Comparison of ENCODE assay signal across 8 mouse cellular contexts in the genomic region with DNA sequence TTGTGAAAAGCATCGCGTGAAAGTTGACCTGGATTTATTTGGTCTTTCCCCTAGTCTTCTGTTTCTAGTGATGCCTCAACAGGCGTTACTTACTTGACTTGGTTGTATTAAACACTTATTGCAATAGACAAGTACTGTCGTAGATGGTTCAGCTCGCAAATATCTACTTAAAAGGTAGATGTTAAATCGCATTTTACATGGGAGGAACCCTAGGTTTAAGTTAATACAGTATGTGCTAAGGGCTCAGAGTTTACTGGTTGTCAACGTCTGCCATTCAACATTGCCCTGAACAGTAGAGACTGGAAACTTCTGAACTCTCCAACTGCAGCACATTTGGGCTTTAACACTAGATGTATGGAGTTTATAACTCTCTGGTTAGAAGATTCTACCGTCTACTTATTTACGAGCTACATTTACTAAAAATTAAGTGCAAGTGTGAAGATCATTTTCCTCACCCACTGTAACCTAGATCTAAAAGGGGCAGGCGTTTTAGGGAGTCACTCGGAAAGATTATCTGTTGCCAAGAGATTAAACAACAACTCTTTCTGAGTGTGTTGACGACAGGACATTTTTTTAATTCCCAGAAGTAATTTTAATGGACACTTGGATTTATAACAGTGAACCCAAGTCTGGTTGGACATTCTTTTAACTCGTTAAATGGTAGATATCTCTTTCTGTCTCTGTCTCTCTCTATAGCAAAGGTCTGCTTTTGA. TPM values are rescaled to one million over a fixed set of nuclear protein-coding genes. Genes with fewer than 3 reads are reported as not detected.
DNase-seq lines count a peak whose midpoint lies in the region; ATAC-seq and TF ChIP-seq lines count a peak whose summit lies in the region.

No protein-coding gene starts in this region.

- no peak; the same call in 1 of the 2 replicates for ATAC-seq in forebrain, embryonic 14.5 days
- ATAC-seq in liver, embryonic 14.5 days (ENCODE audit: insufficient read depth), result peak; percentile 20; the same call in 1 of the 2 replicates

- TF ChIP-seq POLR2A in ES-Bruce4 (IDR thresholded peaks at IDR 0.05; ENCODE audit: insufficient read depth, low read length), result no peak

- H3K4me1 ChIP-seq in ES-Bruce4 (ENCODE audit: control insufficient read depth, insufficient read depth, low read length), result no peaks in the 10 kb centered on the region
- H3K4me1 ChIP-seq in forebrain, embryonic 14.5 days (ENCODE audit: control insufficient read depth, insufficient read depth, low read length), result peaks cover 16% of the 10 kb centered on the region
- peaks cover 2 to 3% of the 10 kb centered on the region in 2 experiments; a peak in 3 of 4 replicates for H3K4me1 ChIP-seq in liver, embryonic 14.5 days (replicated peaks; ENCODE audit: control insufficient read depth in 2 of 2, insufficient read depth in 2 of 2, low read length in 1 of 2)

- no peak for TF ChIP-seq EP300 in ES-Bruce4 (IDR thresholded peaks at IDR 0.05; ENCODE audit: insufficient read depth, low read depth, low read length)
- TF ChIP-seq EP300 in liver, embryonic 14.5 days (IDR thresholded peaks at IDR 0.05; ENCODE audit: low read depth), result peak; percentile 43; the same call in 1 of the 2 replicates

- H3K36me3 ChIP-seq in ES-Bruce4 (ENCODE audit: control insufficient read depth, insufficient read depth, low read length, poor library complexity, severe bottlenecking), result peaks cover 2% of the 10 kb centered on the region
- peaks cover 25% of the 10 kb centered on the region for H3K36me3 ChIP-seq in forebrain, embryonic 14.5 days (ENCODE audit: control insufficient read depth, insufficient read depth, low read length)
- peaks cover 6% of the 10 kb centered on the region for H3K36me3 ChIP-seq in liver, embryonic 14.5 days (replicated peaks; ENCODE audit: control insufficient read depth, insufficient read depth, low read depth)

- no peaks in the 10 kb centered on the region for H3K27me3 ChIP-seq in ES-Bruce4 (ENCODE audit: control insufficient read depth, insufficient read depth, low read length, poor library complexity, severe bottlenecking)
- H3K27me3 ChIP-seq in forebrain, embryonic 14.5 days (replicated peaks; ENCODE audit: control insufficient read depth, insufficient read depth, low read length), result no peaks in the 10 kb centered on the region
- no peaks in the 10 kb centered on the region for H3K27me3 ChIP-seq in liver, embryonic 14.5 days (ENCODE audit: control insufficient read depth, insufficient read depth, low read length)

- WGBS in forebrain, embryonic 14.5 days, result 21% methylated on average over 13 of the region's 13 CpGs
- 6% methylated on average over 13 of the region's 13 CpGs for WGBS in liver, embryonic 14.5 days (ENCODE audit: insufficient replicate concordance)

- H3K27ac ChIP-seq in gastrocnemius, adult 2 months, result peak overlapping the region; percentile 92
- peak overlapping the region; percentile 32; the same call in 1 of the 2 replicates for H3K27ac ChIP-seq in ES-Bruce4 (ENCODE audit: insufficient read depth, low read length)
- no peak overlapping the region for H3K27ac ChIP-seq in forebrain, embryonic 14.5 days (ENCODE audit: low read depth, low read length)
- peak overlapping the region; percentile 78 for H3K27ac ChIP-seq in liver, embryonic 14.5 days

- H3K4me2 ChIP-seq in forebrain, embryonic 14.5 days (ENCODE audit: low read length), result peak overlapping the region; percentile 57
- H3K4me2 ChIP-seq in liver, embryonic 14.5 days (ENCODE audit: low read depth), result peak overlapping the region; percentile 74

- H3K9me3 ChIP-seq in ES-Bruce4 (replicated peaks; ENCODE audit: control insufficient read depth, insufficient read depth, low read length, poor library complexity, severe bottlenecking), result no peaks in the 10 kb centered on the region
- no peaks in the 10 kb centered on the region for H3K9me3 ChIP-seq in forebrain, embryonic 14.5 days (replicated peaks; ENCODE audit: control insufficient read depth, low read length)
- H3K9me3 ChIP-seq in liver, embryonic 14.5 days (ENCODE audit: control insufficient read depth, low read length), result no peaks in the 10 kb centered on the region

- no peak for TF ChIP-seq CTCF in gastrocnemius, adult 2 months (IDR thresholded peaks at IDR 0.05)
- TF ChIP-seq CTCF in ES-Bruce4 (IDR thresholded peaks at IDR 0.05; ENCODE audit: low read depth, low read length), result no peak
- no peak for TF ChIP-seq CTCF in liver, embryonic 14.5 days (IDR thresholded peaks at IDR 0.05; ENCODE audit: low read depth)

- peak overlapping the region; percentile 70 for H3K9ac ChIP-seq in ES-Bruce4 (ENCODE audit: low read depth, poor library complexity, severe bottlenecking)
- H3K9ac ChIP-seq in forebrain, embryonic 14.5 days (ENCODE audit: low read length), result peak overlapping the region; percentile 89
- H3K9ac ChIP-seq in liver, embryonic 14.5 days (replicated peaks), result peak overlapping the region; percentile 87

- no peak for DNase-seq in gastrocnemius, adult 2 months
- DNase-seq in gastrocnemius, adult 8-10 months (ENCODE audit: low spot score in 2 of 2), result no peak
- peak; percentile 8 for DNase-seq in forebrain, embryonic 14.5 days (ENCODE audit: low spot score)
- DNase-seq in liver, embryonic 14.5 days (ENCODE audit: low read depth in 3 of 3, low spot score in 3 of 3), result peak; percentile 53 to 67 (median 56)
- no peak for DNase-seq in right cerebral cortex, postnatal 4 days
- DNase-seq in cerebellum, adult 11 months, result no peak
- no peak for DNase-seq in adrenal gland, postnatal 10 days

- H3K4me3 ChIP-seq in gastrocnemius, adult 2 months, result peak overlapping the region; percentile 85
- peak overlapping the region; percentile 92 for H3K4me3 ChIP-seq in ES-Bruce4 (ENCODE audit: low read depth, low read length)
- H3K4me3 ChIP-seq in forebrain, embryonic 14.5 days (ENCODE audit: low read depth, low read length), result peak overlapping the region; percentile 84
- peak overlapping the region; percentile 84 to 88 for H3K4me3 ChIP-seq in liver, embryonic 14.5 days (ENCODE audit: insufficient read depth in 1 of 2, low read depth in 2 of 2, low read length in 2 of 2)

- intact Hi-C loops in gastrocnemius, adult 2 months (cut with DNase I), result loop anchor here (5.0 kb wide), 1 partner anchor 48 kb away; a partner anchor contains a TSS

RNA-seq across cellular contexts. Expression of a gene that starts 0.7 kb away (rescaled TPM):
- 10 to 100 TPM; 23.6 to 26.2 TPM for total RNA-seq in gastrocnemius, adult 2 months (2021)
- total RNA-seq in gastrocnemius, adult 8-10 months (2022), result 10 to 100 TPM; 27.1 to 29.6 (median 28.0) TPM
- 22.8 and 26.8 TPM in 2 replicates for polyA plus RNA-seq in ES-Bruce4 (2011; ENCODE audit: insufficient read depth, insufficient read length, low read depth, missing spikeins)
- 39.9 and 46.6 TPM in 2 replicates for polyA plus RNA-seq in forebrain, embryonic 14.5 days (2014; fragmentation: Nextera tagmentation; extraction: Ambion mirVana)
- 3.2 and 5.1 TPM in 2 replicates for polyA plus RNA-seq in liver, embryonic 14.5 days (2012; rRNA removed)
- 10.0 and 10.4 TPM in 2 replicates for polyA plus RNA-seq in liver, embryonic 14.5 days (2014; fragmentation: Nextera tagmentation; extraction: Ambion mirVana)
- total RNA-seq in adrenal gland, postnatal 10 days (2021), result 10 to 100 TPM; 19.2 to 20.3 TPM

RNA-seq across cellular contexts. Expression of a gene that starts 1.1 kb away (rescaled TPM):
- 10 to 100 TPM; 31.0 to 34.1 TPM for total RNA-seq in gastrocnemius, adult 2 months (2021)
- total RNA-seq in gastrocnemius, adult 8-10 months (2022), result 10 to 100 TPM; 32.3 to 36.0 (median 34.4) TPM
- 66.0 and 79.0 TPM in 2 replicates for polyA plus RNA-seq in ES-Bruce4 (2011; ENCODE audit: insufficient read depth, insufficient read length, low read depth, missing spikeins)
- polyA plus RNA-seq in forebrain, embryonic 14.5 days (2014; fragmentation: Nextera tagmentation; extraction: Ambion mirVana), result 65.7 and 68.0 TPM in 2 replicates
- polyA plus RNA-seq in liver, embryonic 14.5 days (2012; rRNA removed), result 4.6 and 7.3 TPM in 2 replicates
- polyA plus RNA-seq in liver, embryonic 14.5 days (2014; fragmentation: Nextera tagmentation; extraction: Ambion mirVana), result 22.0 and 23.1 TPM in 2 replicates
- total RNA-seq in adrenal gland, postnatal 10 days (2021), result 10 to 100 TPM; 47.1 to 51.4 TPM

RNA-seq across cellular contexts. Expression of a gene that starts 49.1 kb away (rescaled TPM):
- total RNA-seq in gastrocnemius, adult 2 months (2021), result under 1 TPM in 1 of 2 experiments, not detected in 1; 0.41 TPM
- total RNA-seq in gastrocnemius, adult 8-10 months (2022), result under 1 TPM in 3 of 4 experiments, not detected in 1; 0.19 to 0.43 (median 0.34) TPM
- 42.2 and 44.0 TPM in 2 replicates for polyA plus RNA-seq in ES-Bruce4 (2011; ENCODE audit: insufficient read depth, insufficient read length, low read depth, missing spikeins)
- 27.9 and 33.1 TPM in 2 replicates for polyA plus RNA-seq in forebrain, embryonic 14.5 days (2014; fragmentation: Nextera tagmentation; extraction: Ambion mirVana)
- polyA plus RNA-seq in liver, embryonic 14.5 days (2012; rRNA removed), result 23.0 and 33.2 TPM in 2 replicates
- 89.3 and 95.0 TPM in 2 replicates for polyA plus RNA-seq in liver, embryonic 14.5 days (2014; fragmentation: Nextera tagmentation; extraction: Ambion mirVana)
- 1 to 10 TPM; 6.7 to 7.7 TPM for total RNA-seq in adrenal gland, postnatal 10 days (2021)

RNA-seq across cellular contexts. Expression of a gene that starts 49.3 kb away (rescaled TPM):
- 1 to 10 TPM; 7.5 to 8.1 TPM for total RNA-seq in gastrocnemius, adult 2 months (2021)
- 1 to 10 TPM; 6.3 to 7.5 (median 7.0) TPM for total RNA-seq in gastrocnemius, adult 8-10 months (2022)
- 54.8 and 57.4 TPM in 2 replicates for polyA plus RNA-seq in ES-Bruce4 (2011; ENCODE audit: insufficient read depth, insufficient read length, low read depth, missing spikeins)
- polyA plus RNA-seq in forebrain, embryonic 14.5 days (2014; fragmentation: Nextera tagmentation; extraction: Ambion mirVana), result 7.8 and 9.0 TPM in 2 replicates
- 4.8 and 7.6 TPM in 2 replicates for polyA plus RNA-seq in liver, embryonic 14.5 days (2012; rRNA removed)
- polyA plus RNA-seq in liver, embryonic 14.5 days (2014; fragmentation: Nextera tagmentation; extraction: Ambion mirVana), result 8.5 and 8.9 TPM in 2 replicates
- 10 to 100 TPM; 15.0 to 18.3 TPM for total RNA-seq in adrenal gland, postnatal 10 days (2021)

Comparison
In these comparisons a context has a peak if more than half of its experiments do, and no peak if none do; other contexts are left out.
1. DNase-seq: peak in forebrain, embryonic 14.5 days (single experiment) and liver, embryonic 14.5 days (3 of 3); none in gastrocnemius, adult 2 months (single experiment), gastrocnemius, adult 8-10 months (0 of 2), right cerebral cortex, postnatal 4 days (single experiment), cerebellum, adult 11 months (single experiment) and adrenal gland, postnatal 10 days (single experiment).
2. RNA of a gene that starts 49.1 kb away (total RNA-seq): 6.7 to 7.7 TPM in adrenal gland, postnatal 10 days; 0.41 TPM in gastrocnemius, adult 2 months and 0.19 to 0.43 TPM in gastrocnemius, adult 8-10 months; every median in the first group is over 4 times any median in the second.
3. Peak in every context shown above with its lines, with median percentiles within 50 percentile points of each other: H3K4me3 ChIP-seq and H3K9ac ChIP-seq.